Mouse (Mus musculus): ENCODE data around the gene Brd4.

Brd4 gene

DNA sequence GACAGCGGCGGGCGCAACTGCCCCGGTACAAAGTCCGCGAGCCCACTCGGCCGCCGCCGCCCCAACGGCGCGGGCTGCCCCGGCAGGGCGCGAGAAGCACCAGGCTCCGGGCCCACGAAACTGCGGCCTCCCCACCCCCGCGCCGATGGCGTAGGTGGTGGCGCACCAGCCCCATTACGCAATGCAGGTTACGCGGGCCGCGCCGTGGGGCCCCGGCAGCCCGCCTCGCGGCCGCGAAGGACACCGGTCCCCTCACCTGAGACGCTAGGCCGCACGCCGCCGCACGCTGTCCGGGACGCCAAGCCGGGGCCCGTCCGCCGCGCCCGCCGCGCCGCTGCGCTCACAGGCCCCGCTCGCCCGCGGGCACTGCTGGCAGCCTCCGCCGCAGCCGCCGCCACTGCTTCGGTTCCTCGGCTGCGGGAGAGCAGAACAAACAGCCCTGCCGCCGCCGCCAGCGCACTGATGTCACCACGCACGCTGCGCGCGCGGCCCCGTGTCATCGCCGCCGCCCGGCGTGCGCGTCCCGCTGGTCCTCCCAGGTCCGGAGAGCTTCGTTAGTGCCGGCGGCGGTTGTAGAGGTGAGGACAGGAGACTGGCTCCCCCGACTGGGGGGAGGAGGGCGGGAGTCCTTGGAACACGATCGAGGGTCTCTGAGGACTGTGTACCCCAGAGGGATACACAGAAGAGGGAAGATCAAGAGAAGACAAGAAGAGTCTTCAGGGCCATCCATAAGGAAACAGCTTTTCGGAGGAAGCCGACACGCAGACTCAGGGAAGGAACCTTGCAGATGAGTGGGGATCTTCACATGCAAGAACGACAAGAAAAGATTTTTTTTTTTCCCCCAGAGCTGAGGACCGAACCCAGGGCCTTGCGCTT is at the start of gene Brd4:
TSS of gene Brd4 (minus strand) at position 461 of the 876 bp plus-strand sequence.
- in situ Hi-C loops (cut with MboI, MseI) = no loop called here

DNA sequence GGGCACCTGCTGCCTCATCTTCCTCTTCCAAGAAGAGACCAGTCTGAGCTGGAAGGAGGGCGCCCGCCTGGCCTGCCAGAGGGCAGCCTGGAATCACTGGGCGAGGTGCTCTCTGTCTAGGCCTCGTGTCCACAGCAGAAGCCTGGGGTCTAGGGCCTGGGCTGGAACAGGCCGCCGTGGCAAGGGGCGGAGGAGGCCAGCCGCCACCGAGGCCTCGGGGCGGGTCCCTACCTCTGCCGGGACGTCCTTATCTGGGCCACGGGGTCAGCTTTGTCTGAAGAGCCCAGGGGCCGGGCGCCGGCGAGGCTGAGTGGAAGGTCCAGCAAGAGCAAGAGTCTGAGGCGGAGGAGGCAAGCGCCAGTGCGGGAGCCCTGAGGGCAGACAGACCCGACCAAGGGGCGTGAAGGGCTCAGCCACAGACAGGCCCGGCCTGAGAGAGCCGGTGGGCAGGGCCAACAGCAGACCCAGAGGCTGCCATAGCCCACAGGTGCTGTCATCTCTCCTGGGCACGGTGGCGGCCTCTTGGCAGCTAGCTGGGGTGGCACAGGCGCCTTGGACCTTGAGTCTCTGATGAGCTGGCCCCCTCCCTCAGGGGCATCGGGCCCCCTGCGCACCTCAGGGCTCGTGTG is 49.3 kb upstream of the Brd4 start:
- in situ Hi-C loops (cut with MboI, MseI) = no loop called here

DNA sequence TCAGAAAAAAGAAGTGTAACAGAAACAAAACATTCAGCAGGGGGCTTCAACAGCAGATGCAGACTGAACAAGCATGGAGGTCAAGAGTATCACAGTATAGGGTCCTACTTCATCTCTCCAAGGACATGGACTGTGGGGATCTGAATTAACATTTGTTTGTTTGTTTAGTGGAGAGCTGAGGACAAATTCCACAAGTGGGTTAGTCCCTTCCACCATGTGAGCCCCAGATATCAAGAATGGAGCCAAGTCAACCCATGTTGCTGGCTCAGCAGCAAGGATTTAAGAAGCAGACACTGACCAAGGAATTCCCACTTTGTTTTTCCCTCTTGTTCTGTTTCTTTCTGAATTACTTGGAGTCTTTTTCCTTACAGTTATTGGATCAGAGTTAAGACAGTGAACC is 43.0 kb upstream of the Brd4 start:
- in situ Hi-C loops (cut with MboI, MseI) = no loop called here

DNA sequence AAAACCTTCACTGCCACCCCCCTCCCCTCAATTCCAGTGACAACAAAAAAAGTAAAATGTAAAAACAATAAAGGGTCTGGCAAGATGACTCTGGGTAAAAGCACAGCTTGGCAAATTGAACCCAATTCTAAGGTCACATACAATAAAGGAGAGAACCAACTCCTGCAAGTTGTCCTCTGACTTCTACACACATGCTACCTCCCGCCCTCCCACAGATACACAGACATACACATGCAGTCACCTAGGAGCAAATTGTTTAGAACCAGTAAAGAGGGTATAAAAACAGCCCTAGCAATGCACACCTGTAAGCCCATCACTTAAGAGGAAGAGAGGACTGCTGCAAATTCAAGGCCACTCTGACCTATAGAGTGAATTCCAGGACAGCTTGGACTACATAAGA is 38.3 kb upstream of the Brd4 start:
- in situ Hi-C loops (cut with MboI, MseI) = loop anchor here in 1 of 2 experiments (5.0 kb wide), 2 partner anchors 39 to 1569 kb away; partner anchors contain the start of gene Kifc1

DNA sequence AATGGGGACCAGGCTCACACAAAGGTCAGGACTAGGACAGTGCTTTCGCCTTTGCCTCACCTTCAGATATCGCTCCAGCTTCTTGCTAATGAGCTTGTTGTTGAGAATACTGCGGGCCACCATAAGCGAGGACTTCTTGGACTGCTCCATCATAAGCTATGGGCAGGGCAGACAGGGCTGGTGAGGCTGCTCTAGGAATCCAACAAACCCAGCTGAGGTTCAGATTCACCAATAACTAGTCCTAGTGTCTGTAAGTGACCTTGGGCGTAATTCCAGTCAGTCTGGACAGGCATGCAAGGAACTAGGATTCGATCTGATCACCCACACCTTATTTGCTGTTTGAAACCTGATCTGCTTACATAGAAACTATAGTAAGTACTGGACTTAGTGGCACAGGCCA is 37.3 kb upstream of the Brd4 start:
- in situ Hi-C loops (cut with MboI, MseI) = loop anchor here in 1 of 2 experiments (5.0 kb wide), 2 partner anchors 40 to 1570 kb away; partner anchors contain the start of gene Kifc1

DNA sequence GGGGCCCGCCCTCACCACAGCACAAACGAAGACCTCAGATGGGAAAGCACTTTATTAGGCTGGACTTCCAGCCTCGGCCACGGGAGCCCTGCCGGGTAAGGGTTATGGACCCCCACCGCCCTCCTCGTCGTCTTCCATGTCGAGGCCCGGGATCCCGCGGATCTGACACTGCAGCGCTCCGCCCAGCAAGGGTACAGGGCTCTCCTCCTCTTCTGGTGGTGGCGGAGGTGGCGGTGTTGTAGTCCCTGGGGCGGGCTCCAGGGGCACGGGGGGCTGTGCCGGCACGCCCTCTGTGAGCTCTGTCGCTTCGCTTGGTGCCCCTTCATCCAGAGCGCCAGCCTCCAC is 36.8 kb upstream of the Brd4 start:
- in situ Hi-C loops (cut with MboI, MseI) = loop anchor here in 1 of 2 experiments (5.0 kb wide), 2 partner anchors 41 to 1571 kb away; partner anchors contain the start of gene Kifc1

DNA sequence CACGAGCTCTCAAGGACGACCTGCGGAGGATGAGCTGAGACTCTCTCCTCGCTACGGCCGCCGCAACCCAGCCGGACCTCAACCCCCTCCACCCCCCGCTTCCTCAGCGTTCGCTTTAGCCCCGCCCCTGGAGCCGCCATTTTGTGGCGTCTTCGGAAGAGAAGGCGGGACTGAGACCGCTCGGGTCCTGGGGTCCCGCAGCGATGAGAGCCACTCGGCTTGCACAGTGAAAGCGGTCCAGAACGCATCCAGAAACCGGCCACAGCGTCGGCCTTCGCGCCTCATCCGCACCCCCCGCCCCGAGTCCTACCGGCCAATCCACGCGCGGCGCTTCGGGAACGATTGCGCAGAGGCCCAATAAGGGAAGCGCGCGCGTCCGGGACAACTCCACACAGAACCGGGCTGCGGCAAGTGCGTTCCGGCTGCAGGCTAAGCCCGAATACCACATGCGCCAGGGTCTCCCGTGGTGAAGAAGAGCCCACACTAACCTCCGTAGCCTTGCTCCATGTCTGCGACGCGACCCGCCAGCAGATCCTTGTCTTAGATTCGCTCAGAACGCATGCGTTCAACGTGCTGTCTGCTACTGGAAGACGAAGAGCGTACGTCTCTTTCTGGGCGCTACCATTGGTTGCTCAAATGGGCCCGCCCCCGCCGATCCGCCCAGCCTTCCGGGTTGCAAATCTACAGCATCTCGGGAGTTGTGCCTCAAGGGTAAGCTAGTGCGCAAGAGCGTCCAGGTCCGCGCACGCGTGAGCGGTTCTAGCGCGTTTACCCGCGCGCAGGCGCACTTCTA is 36.3 kb upstream of the Brd4 start, which contains the start of gene Akap8:
TSS of gene Akap8 (minus strand) at position 642 of the 793 bp plus-strand sequence.
- in situ Hi-C loops (cut with MboI, MseI) = loop anchor here in 1 of 2 experiments (5.0 kb wide), 2 partner anchors 42 to 1572 kb away; partner anchors contain the start of gene Kifc1

DNA sequence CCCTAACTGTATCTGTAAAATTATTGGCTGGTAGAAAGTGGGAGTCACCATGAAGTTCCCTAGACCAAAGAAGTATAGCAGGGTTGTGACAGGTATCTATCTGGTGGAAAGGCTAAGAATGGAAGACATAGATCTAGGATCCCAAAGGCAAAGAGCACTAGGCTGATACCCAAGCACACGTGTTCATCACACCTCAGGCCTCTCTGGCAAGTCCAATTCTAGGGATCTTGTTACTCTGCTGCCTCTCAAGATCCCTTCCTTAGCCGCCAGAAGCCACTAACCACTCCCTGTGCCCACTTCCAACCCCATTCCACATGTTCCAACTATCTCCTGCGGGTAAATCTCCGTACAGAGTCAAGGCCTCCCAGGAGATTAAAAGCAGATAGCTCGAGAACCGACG is 35.4 kb upstream of the Brd4 start:
- in situ Hi-C loops (cut with MboI, MseI) = loop anchor here in 1 of 2 experiments (5.0 kb wide), 2 partner anchors 42 to 1572 kb away; partner anchors contain the start of gene Kifc1

DNA sequence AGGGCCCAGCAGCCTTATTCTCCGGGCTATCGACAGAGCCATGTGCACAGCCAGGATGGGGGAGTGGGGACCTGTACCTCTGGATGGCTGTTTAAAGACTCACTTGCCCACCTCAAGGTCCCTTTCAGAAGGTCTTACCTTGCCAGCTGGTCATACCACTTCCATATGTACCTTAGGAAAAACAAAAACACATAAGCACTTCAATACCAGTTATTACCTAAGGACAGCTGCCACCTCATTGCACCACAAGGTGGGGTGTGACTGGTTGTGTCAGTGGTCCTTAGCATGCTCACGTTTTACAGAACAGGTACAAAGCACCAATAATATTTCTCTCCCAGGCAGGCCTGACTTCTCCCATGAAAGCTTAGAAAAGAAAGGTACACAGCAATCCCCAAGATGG is 33.2 kb upstream of the Brd4 start:
- in situ Hi-C loops (cut with MboI, MseI) = no loop called here

DNA sequence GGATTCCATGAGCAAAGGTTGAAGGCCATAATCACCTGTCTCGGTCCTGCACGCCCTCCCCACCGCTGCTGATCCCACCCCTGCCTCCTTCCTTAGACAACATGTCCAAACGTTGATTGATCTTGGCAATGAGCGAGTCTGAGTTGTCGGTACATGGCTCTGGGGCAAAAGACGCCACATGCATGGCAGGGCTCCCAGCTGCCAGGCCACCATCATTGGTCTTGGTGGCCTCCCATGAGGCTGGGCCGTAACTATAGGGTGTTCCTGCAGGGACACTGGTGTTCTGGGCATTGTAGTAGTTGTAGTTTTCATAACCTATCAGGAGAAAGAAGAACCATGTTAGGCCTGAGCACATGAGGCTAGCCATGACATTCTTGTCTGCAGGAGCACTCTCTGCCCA is 32.5 kb upstream of the Brd4 start:
- in situ Hi-C loops (cut with MboI, MseI) = no loop called here

DNA sequence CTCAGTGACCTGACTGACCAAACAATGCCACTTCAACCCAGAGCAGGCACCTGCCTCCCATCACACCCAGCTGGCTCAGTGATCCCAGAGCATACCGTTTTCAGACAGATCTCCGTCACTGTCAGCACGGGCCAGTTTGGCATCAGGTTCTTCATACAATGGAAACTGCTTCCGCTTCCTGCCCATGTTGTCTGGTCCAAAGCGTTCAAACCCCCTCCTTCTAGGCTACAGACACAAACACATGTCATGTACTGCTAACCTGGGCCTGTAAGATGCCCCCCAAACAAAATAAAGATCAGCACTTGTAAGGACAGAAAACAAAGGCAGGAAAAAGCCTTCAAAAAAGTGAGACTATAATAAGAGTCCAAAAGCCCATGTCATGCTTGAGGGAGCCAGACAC is 31.0 kb upstream of the Brd4 start:
- in situ Hi-C loops (cut with MboI, MseI) = no loop called here

DNA sequence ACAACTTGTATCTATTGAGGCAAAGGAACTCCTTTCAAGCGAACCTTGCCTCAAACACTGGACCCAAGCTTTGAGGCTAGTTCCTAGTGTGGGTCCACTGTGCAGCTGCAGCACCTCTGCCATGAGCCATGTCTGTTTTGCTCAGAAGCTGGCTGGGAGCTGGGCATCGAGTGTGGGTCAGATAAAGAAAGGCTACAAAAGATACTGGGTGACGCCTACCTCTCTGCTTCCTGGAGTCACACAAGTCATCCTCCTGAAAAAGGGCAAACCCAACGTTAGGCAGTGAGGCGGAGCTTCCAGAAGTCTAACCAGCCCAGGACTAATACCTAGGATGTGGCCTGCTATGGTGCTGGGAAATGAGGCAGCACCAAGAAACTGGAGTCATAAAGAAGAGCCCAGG is 29.4 kb upstream of the Brd4 start:
- in situ Hi-C loops (cut with MboI, MseI) = no loop called here

DNA sequence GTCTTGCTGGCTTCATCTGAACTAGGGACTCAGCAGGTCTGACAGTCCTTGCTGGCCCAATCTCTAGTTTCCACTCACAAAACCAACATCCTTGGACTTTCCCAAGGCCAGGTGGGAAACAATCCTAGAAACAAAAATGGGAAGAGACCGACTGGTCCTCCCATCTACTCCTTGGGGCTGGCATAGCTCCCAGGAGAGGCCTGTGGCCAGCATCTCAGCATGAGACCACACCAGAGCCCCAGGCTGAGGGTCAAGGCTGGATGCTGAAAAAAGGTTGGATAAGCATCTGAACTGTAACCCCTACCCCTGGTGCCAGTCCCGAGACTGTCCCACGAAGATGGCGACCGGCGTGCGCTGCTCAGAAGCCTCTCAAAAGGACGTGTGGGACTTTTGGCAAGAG is 28.3 kb upstream of the Brd4 start:
- in situ Hi-C loops (cut with MboI, MseI) = no loop called here

DNA sequence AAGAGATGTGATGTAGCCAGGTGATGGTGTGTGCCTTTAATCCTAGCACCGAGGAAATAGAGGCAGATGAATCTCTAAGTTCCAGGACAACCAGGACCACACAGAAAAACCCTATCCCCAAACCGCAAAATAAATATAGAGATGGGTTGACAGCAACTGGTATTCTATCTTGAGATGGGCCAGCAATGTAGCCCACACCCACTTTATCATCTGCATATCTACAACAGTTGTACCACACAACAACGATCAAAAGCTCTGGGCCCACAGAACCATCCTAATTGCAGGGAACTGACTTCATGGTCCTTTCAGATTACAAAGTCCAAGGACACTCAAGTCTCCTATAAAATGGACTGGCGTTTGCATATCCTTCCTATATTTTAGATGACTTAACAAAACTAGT is 23.4 kb upstream of the Brd4 start:
- in situ Hi-C loops (cut with MboI, MseI) = no loop called here

DNA sequence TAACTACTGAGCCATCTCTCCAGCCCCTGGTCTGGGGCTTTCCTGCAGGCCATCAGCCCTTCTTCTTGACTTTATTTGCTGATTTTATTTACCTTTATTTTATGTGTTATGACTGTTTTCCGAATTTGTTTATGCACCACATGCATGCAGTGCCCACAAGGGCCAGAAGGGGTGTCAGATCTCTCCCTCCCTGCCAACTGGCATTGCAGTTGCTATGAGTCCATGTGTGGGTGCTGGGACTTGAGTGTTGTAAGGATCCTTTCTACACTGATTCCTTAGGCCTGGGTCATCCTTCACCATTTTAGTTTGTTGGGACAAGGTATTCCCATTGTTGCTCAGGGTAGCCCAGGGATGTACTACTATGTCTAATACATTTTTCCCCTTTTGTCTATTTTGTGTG is 13.6 kb upstream of the Brd4 start:
- in situ Hi-C loops (cut with MboI, MseI) = no loop called here

DNA sequence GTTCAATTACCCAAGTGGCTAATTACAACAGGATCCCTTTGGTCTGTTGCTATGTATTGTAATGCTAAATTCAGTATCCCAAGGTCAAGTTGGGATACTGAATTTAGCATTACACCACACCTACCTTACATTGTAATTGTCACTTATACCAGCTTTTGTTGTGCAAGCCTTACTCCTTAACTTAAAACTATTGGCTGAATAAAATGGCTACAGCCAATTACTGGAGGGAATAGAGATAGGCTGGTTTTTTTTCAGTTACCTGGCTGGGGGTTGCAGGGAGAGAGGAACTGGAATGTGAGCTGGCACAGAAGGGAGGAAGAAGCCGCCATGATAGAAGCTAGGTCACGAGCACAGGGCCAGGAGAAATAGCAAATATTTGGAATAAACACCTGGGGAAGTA is 11.4 kb upstream of the Brd4 start:
- in situ Hi-C loops (cut with MboI, MseI) = no loop called here

DNA sequence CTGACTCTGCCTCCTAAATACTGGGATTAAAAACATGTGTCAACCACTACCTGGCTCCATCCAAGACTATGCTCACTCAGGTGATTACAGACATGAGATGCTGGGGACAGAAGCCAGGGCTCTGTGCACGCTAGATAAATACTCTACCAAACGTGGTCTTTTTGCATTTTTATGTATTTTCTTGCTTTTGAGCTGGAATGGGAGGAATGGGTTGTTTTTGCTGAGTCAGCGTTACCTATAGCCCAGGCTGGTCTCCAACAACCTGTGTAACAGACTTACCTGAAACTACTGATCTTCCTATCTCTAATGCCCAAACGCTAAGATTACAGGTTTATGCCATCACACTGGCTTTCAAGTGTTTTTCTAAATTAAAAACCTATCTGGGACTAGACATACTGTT is 10.6 kb upstream of the Brd4 start:
- in situ Hi-C loops (cut with MboI, MseI) = no loop called here

DNA sequence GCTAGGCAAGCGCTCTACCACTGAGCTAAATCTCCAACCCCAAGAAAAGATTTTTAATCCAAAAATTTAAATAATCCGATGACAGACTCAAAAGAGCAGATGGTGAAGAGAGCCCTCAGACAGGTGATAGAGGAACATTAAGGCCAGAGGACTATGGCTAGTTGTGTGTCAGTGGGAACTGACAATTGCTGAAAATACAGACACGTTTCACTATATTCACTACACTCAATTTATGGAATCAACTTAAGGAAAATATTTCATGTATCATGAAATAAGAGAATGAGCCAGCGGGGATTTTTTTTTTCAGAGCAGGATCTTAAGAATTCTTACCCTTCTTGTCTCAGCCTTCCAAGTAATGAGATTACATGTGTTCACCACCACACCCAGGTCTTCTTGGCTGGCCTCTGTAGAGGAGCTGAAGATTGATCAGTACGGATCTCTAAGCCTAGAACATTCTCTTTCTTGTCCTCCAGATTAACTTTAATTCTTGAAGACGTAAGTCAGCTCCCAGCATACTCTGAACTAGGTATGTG is 682 bp upstream of the Brd4 start:
- in situ Hi-C loops (cut with MboI, MseI) = no loop called here

DNA sequence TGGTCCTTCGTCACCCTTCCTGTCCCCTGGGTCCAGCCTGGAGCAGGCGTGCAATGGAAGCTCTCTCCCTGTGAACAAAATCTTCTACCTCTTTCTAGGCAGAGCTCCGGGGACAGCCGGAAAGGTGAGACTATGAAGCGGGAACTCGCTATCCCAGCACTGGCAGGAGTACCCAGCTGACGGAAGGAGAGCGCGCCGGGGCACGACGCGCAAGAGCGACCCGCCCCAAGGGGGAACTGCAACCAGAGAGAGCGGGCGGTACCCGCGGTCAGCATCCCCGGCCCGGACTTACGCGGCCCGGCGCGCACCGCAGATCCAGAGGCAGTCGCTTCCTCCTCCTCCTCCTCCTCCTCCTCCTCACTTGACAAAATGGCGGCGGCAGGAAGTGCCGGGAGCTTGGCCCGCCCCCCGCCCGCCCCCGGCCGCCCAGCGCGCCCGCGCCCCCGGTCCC is 726 bp downstream of the Brd4 start:
- in situ Hi-C loops (cut with MboI, MseI) = no loop called here

DNA sequence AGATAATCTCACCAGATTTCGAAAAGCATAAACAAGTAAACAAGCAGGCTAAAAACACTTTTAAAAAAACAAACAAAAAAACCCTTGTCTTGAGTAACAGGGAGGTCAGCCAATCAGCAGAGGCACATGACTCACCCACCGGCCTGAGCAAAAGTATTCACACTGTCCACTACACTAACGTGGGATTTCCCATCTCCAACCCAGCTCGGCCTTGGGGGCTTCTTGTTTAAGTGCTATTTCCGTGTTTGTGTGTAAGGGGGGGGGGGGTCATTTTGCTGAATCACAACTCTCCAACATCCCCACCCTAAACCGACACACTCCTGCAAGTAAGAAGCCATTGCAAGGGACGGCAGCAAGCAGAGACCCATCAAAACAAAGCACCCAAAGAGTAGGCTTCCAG is 1.2 kb downstream of the Brd4 start:
- in situ Hi-C loops (cut with MboI, MseI) = no loop called here

DNA sequence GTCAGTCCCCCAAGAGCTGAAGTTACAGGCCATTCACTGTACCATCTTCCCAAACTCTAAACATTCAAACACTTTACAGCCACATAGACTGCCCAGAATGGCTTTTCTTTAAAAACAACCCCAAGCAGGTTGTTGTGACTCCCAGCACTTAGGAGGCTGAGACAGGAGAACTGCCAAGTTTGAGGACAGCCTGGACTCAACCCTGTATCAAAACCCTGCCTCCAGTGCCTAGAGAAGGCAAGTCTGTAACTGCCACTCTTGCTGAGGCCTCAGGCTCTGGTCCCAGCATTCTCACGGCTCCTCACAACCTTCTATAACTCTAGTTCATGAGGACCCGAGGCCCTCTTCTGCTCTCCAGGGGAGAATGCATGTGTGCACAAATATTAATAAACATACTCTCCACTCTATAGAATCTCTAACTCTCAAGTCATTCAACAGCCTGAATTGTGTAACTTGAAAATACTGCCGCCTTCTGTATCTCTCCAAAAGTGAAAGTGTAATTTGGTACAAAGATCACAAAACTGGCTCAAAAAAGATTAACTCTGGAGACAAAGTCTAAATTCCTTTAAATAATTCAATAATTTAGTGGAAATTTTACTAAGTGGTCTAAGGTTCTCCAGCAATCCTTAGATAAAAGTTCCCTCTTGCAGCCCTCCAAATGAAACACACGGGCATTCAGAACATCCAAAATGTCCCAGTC is 2.8 kb downstream of the Brd4 start:
- in situ Hi-C loops (cut with MboI, MseI) = no loop called here

Data from T-helper 17 cell (primary cell).